Mouse (Mus musculus) intestine, postnatal 0 days (tissue): Measurements from ENCODE around the gene Sgms1. TPM values are rescaled to one million over a fixed set of nuclear protein-coding genes. Genes with fewer than 3 reads are reported as not detected.

Experiments
- ATAC-seq: fragments of 200-750 bp; cut with Nextera tagmentation; 2 replicates; pipeline ENCODE4 v1.8.0; 2017; ENCODE audit warnings: mild to moderate bottlenecking, moderate TSS enrichment, moderate library complexity
- H3K27ac ChIP-seq: fragments of 300-500 bp; sonication (generic); 2 replicates; pipeline ENCODE4 v1.5.1; 2014; ENCODE audit warnings: mild to moderate bottlenecking, low read depth, low read length, moderate library complexity
- H3K27me3 ChIP-seq: fragments of 300-500 bp; sonication (generic); replicated peaks from 2 replicates; pipeline ENCODE4 v1.6.1; 2014; ENCODE audit warnings: low read length, mixed read lengths; ENCODE audit not compliant: control insufficient read depth, insufficient read depth
- H3K36me3 ChIP-seq: fragments of 300-500 bp; sonication (generic); 2 replicates; pipeline ENCODE4 v1.6.1; 2014; ENCODE audit warnings: mild to moderate bottlenecking, moderate library complexity; ENCODE audit not compliant: control insufficient read depth, insufficient read depth
- H3K4me1 ChIP-seq: fragments of 300-500 bp; sonication (generic); replicated peaks from 2 replicates; pipeline ENCODE4 v1.6.1; 2014; ENCODE audit warnings: antibody characterized with exemption, low read length, mixed read lengths; ENCODE audit not compliant: control insufficient read depth, insufficient read depth
- H3K4me2 ChIP-seq: fragments of 300-500 bp; sonication (generic); replicated peaks from 2 replicates; pipeline ENCODE4 v1.6.1; 2014; ENCODE audit warnings: low read depth, mild to moderate bottlenecking, moderate library complexity
- H3K4me3 ChIP-seq: fragments of 300-500 bp; sonication (generic); 2 replicates; pipeline ENCODE4 v1.5.1; 2014; ENCODE audit warnings: low read depth, low read length
- H3K9ac ChIP-seq: fragments of 300-500 bp; sonication (generic); 2 replicates; pipeline ENCODE4 v1.6.1; 2014; ENCODE audit warnings: mild to moderate bottlenecking, low read depth, low read length
- H3K9me3 ChIP-seq: fragments of 300-500 bp; sonication (generic); 2 replicates; pipeline ENCODE4 v1.6.1; 2016; ENCODE audit warnings: mixed run types; ENCODE audit not compliant: control insufficient read depth
- CTCF ChIP-seq: sonication (generic); IDR thresholded peaks from 2 replicates; pipeline ENCODE4 v1.5.1; 2016; ENCODE audit warnings: low read depth, mild to moderate bottlenecking, control low read depth, antibody characterized with exemption, moderate library complexity
- WGBS: fragments of 180-500 bp; shearing (Covaris S2); extraction: QIAGEN DNeasy Blood & Tissue Kit; methylation state at CpG from one replicate; pipeline ENCODE4 v1.1.7; 2014; 5-methylcytosine and 5-hydroxymethylcytosine counted together
- polyA plus RNA-seq: library from polyadenylated mRNA; unstranded; fragments of >200 nt; fragmentation: Nextera tagmentation; extraction: Ambion mirVana; gene quantifications from 2 replicates; pipeline ENCODE4 v1.2.1, GENCODE M21; 2015

The Sgms1 gene
- polyA plus RNA-seq, 1 experiment from 2014 or later = 18.6 TPM

DNA sequence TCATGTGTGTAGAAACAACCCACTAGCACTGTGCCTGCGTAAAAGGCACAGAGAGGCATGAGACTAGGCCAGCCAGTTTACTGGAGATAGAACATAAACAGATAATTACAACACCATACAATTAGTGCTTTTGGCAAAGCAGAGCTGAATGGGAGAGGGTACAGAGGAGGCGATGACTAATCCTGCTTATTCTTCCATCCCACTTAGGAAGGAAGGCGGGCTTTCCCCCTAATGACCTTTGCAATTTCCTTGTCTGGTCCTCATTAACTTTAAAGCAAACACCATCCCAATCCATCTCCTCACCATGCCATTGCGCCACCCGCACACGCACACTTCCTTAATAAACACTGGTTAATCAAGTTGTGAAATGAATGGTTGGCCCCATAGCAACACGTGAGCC is 91.3 kb downstream of the Sgms1 start:
- Histone ChIP-seq H3K9me3 (no peaks in the 10 kb centered on the region), H3K27me3 (no peaks in the 10 kb centered on the region), H3K9ac (no peak overlapping the region), H3K4me3 (no peak overlapping the region), H3K27ac (no peak overlapping the region), H3K4me1 (peaks cover 3% of the 10 kb centered on the region), H3K4me2 (no peak overlapping the region), H3K36me3 (no peaks in the 10 kb centered on the region; the same call in 1 of the 2 replicates)
- no peak for TF ChIP-seq CTCF
- ATAC-seq = peak; percentile 70
- 36% methylated on average over 7 of the region's 7 CpGs for WGBS

DNA sequence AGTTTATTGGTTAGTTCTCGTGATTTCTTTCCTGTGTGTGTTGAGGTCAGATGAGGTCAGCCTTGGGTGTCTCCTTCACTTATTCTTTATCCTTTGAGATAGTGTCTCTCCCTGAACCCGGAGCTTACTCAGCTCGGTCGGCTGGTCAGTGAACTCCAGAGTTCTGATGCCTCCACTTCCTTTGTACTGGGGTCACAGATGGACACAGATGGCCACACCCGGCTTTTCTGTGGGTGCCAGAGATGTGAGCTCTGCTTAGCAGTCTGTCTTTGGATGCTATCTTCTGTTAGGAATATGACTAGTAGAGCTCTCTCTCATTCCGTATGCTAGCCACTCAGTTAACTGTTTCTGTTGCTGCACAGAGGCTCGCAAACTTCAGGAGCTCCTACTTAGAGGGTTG is 92.7 kb downstream of the Sgms1 start:
- Histone ChIP-seq H3K27me3 (no peaks in the 10 kb centered on the region), H3K4me3 (no peak overlapping the region), H3K4me1 (peaks cover 9% of the 10 kb centered on the region), H3K36me3 (no peaks in the 10 kb centered on the region; the same call in 1 of the 2 replicates), H3K27ac (no peak overlapping the region), H3K9me3 (no peaks in the 10 kb centered on the region), H3K9ac (no peak overlapping the region), H3K4me2 (no peak overlapping the region)
- TF ChIP-seq CTCF = no peak
- 71% methylated on average over 7 of the region's 7 CpGs for WGBS
- peak; percentile 39; the same call in 1 of the 2 replicates for ATAC-seq

DNA sequence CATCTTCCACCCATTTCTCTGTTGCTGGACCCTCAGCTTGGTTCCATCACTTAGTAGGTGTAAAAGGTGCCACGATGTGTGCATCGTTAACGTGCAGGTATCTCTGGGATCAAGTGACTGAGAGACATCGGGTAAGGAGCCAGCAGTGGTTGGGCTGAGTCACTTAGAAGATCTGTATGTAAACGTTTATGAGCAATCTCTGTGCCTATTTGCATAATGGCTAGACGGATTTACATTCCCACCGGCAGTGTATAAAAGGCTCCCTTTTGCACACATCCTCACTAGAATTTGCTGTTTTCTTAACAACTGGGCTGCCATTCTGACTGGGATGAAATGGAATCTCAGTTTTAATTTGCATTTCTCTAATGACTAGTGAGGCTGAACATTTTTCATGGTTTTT is 93.9 kb downstream of the Sgms1 start:
- Histone ChIP-seq H3K27me3 (no peaks in the 10 kb centered on the region), H3K27ac (no peak overlapping the region), H3K4me2 (no peak overlapping the region), H3K9ac (no peak overlapping the region), H3K9me3 (no peaks in the 10 kb centered on the region), H3K36me3 (no peaks in the 10 kb centered on the region; the same call in 1 of the 2 replicates), H3K4me3 (no peak overlapping the region), H3K4me1 (peaks cover 10% of the 10 kb centered on the region)
- no peak for TF ChIP-seq CTCF
- WGBS = 68% methylated on average over 7 of the region's 7 CpGs
- no peak for ATAC-seq

DNA sequence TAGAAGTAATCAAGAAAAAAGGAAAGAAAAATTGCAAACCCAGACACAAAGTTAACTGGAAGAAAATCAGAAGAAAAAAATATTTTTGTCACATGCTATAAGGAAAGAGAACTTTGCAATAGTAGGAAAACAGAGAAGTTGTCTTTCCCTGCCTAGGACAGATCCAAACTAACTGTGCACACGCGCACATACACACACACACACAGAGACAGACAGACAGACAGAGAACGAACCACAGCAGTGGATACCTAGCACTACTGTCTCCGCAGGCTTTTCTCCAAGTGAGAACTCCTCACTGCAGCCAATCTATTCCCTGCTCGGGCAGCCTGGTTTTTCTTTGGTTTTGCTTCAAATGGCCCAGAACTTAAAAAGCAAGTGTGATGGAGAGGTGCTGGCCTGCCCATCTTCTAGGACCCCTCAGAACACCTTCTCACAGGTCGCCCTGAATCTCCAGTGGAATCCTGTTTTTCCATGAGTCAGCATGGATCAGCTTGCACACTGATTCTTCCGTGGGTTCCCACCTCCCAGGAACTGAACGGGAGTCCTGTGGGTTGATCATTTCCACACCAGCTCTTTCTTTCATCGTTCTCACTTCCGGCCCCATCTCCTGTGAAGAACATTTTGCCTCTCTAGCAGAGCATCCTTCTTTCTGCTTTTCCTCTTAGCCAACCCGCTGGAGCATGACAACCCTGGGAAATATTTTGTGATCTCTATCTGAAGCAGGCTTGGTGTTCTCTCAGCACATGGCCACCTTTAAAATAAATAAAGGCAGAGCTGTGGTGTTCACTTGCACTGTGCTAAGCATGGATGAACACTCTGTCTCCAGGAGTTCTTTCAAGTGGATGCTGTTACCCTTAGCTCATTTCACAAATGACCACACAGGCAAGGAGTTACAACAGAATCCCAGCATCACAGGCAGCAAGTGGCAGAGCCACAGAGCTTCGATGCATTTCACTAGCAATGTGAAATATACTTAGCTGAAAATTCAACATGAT is 96.4 kb downstream of the Sgms1 start:
- no peak for ATAC-seq
- TF ChIP-seq CTCF = no peak

DNA sequence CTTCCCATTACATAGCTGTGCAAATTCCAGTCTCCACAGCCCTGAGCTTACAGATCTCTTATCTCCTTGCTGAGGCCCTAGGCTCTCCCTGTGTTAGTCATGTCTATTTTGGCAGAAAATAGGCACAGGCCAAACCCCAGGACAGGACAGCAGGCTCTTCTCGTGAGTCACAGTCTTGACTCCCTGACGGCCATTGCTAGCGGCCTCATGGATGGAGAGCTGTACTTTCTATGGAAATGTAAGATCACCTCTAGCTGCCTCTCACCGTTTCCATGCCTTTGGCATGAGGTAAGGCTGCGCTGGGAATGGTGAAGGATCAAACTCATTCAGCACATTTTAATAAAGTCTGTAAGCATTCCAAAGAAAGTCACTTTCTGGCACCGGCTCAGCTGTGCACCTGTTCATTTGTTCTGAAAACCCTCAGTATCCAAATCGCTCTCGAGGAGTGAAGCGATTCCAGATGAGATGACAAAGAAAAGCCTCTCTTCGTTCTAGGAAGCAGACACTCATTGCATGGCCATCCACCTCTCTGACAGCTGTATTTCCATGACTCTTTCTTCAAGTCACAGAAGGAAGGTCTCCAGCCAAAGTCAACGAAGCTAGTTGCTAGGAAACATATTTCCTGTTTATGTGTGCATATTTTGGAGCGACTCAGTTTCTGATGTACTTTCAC is 97.3 kb downstream of the Sgms1 start:
- no peak overlapping the region for H3K4me3 ChIP-seq
- peaks cover 7% of the 10 kb centered on the region; the same call in 1 of the 2 replicates for H3K4me1 ChIP-seq
- no peaks in the 10 kb centered on the region; the same call in 1 of the 2 replicates for H3K36me3 ChIP-seq
- peak overlapping the region; percentile 30 for H3K4me2 ChIP-seq
- H3K27me3 ChIP-seq = no peaks in the 10 kb centered on the region
- WGBS = 50% methylated on average over 12 of the region's 12 CpGs
- H3K9ac ChIP-seq = no peak overlapping the region
- peak overlapping the region; percentile 41; the same call in 1 of the 2 replicates for H3K27ac ChIP-seq
- H3K9me3 ChIP-seq = no peaks in the 10 kb centered on the region
- no peak for TF ChIP-seq CTCF
- ATAC-seq = peak; percentile 53; the same call in 1 of the 2 replicates

More for the DNA sequence above, 96.4 kb downstream of the Sgms1 start:
- no peak overlapping the region for H3K4me3 ChIP-seq
- no peaks in the 10 kb centered on the region; the same call in 1 of the 2 replicates for H3K36me3 ChIP-seq
- H3K9ac ChIP-seq = no peak overlapping the region
- no peaks in the 10 kb centered on the region for H3K27me3 ChIP-seq
- peak overlapping the region; percentile 30; the same call in 1 of the 2 replicates for H3K4me2 ChIP-seq
- WGBS = 73% methylated on average over 12 of the region's 12 CpGs
- peaks cover 7% of the 10 kb centered on the region; the same call in 1 of the 2 replicates for H3K4me1 ChIP-seq
- no peak overlapping the region for H3K27ac ChIP-seq
- no peaks in the 10 kb centered on the region for H3K9me3 ChIP-seq

DNA sequence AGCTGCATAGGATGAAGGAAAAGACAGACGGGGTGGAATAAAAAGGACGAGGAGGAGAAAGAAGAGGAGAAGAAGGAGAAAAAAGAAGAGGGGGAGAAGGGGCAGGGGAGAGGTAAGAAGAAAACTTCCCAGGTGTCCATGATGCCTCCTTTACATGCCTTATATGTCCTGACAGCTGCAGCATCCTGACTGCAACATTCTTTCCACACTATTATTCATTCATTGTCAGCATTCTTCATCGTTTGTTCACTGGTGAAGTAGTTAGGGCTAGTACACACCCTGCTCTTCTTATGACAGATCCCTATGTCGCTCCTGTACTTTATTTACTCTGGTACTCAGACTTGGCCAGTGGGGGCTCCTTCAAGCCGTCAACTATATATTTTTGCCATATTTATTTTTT is 98.4 kb downstream of the Sgms1 start:
- WGBS = 79% methylated on average over 5 of the region's 5 CpGs
- TF ChIP-seq CTCF = no peak
- no peak overlapping the region for H3K4me2 ChIP-seq
- H3K4me3 ChIP-seq = no peak overlapping the region
- H3K4me1 ChIP-seq = peaks cover 7% of the 10 kb centered on the region; the same call in 1 of the 2 replicates
- no peaks in the 10 kb centered on the region for H3K36me3 ChIP-seq
- H3K9ac ChIP-seq = no peak overlapping the region
- H3K9me3 ChIP-seq = no peaks in the 10 kb centered on the region
- no peak overlapping the region for H3K27ac ChIP-seq
- no peak for ATAC-seq
- no peaks in the 10 kb centered on the region for H3K27me3 ChIP-seq
